Mouse (Mus musculus) kidney, postnatal 0 days (tissue): ENCODE results near the gene Papss1. TPM values are rescaled to one million over a fixed set of nuclear protein-coding genes. Genes with fewer than 3 reads are reported as not detected.

Experiments used
- ATAC-seq: fragments of 200-750 bp; cut with Nextera tagmentation; replicated peaks from 2 replicates; pipeline ENCODE4 v1.8.0; 2017; ENCODE audit warnings: low read depth, moderate number of reproducible peaks, moderate TSS enrichment, moderate library complexity; ENCODE audit not compliant: low FRiP score
- DNase-seq: peaks from one replicate; pipeline ENCODE4 v3.0.0-alpha.2; 2016; ENCODE audit warnings: low spot score
- H3K27ac ChIP-seq: fragments of 300-500 bp; sonication (generic); 2 replicates; pipeline ENCODE4 v1.5.1; 2014; ENCODE audit warnings: mild to moderate bottlenecking
- H3K27me3 ChIP-seq: fragments of 300-500 bp; sonication (generic); 2 replicates; pipeline ENCODE4 v1.6.1; 2014; ENCODE audit warnings: low read length, mixed read lengths; ENCODE audit not compliant: insufficient read depth
- H3K36me3 ChIP-seq: fragments of 300-500 bp; sonication (generic); 2 replicates; pipeline ENCODE4 v1.6.1; 2014; ENCODE audit warnings: low read length, mixed read lengths; ENCODE audit not compliant: insufficient read depth
- H3K4me1 ChIP-seq: fragments of 300-500 bp; sonication (generic); replicated peaks from 2 replicates; pipeline ENCODE4 v1.6.1; 2014; ENCODE audit warnings: antibody characterized with exemption, low read length, mixed read lengths; ENCODE audit not compliant: insufficient read depth
- H3K4me2 ChIP-seq: fragments of 300-500 bp; sonication (generic); 2 replicates; pipeline ENCODE4 v1.6.1; 2014; ENCODE audit warnings: mild to moderate bottlenecking, low read length, moderate library complexity, mixed read lengths
- H3K4me3 ChIP-seq: fragments of 300-500 bp; sonication (generic); replicated peaks from 2 replicates; pipeline ENCODE4 v1.5.1; 2014; ENCODE audit warnings: low read depth, low read length
- H3K9ac ChIP-seq: fragments of 300-500 bp; sonication (generic); 2 replicates; pipeline ENCODE4 v1.6.1; 2014; ENCODE audit warnings: low read depth, low read length
- H3K9me3 ChIP-seq: fragments of 300-500 bp; sonication (generic); replicated peaks from 2 replicates; pipeline ENCODE4 v1.6.1; 2016; ENCODE audit warnings: low read length, inconsistent platforms, mixed read lengths
- CTCF ChIP-seq: IDR thresholded peaks from 2 replicates; pipeline ENCODE4 v1.5.1; 2016; ENCODE audit warnings: antibody characterized with exemption, low read depth, mild to moderate bottlenecking, moderate library complexity
- WGBS: fragments of 180-500 bp; shearing (Covaris S2); extraction: QIAGEN DNeasy Blood & Tissue Kit; methylation state at CpG from one replicate; pipeline ENCODE4 v1.1.7; 2014; 5-methylcytosine and 5-hydroxymethylcytosine counted together
- polyA plus RNA-seq: library from polyadenylated mRNA; unstranded; fragments of >200 nt; fragmentation: Nextera tagmentation; extraction: Ambion mirVana; gene quantifications from 2 replicates; pipeline ENCODE4 v1.2.1, GENCODE M21; 2015

Papss1 gene
- polyA plus RNA-seq, 1 experiment from 2014 or later = 116 TPM

- no peaks in the 10 kb centered on the region for H3K4me1 ChIP-seq
- ATAC-seq (no peak), DNase-seq (no peak)
- no peaks in the 10 kb centered on the region for H3K27me3 ChIP-seq
- H3K9me3 ChIP-seq = no peaks in the 10 kb centered on the region
- no peak overlapping the region for H3K4me3 ChIP-seq
- H3K9ac ChIP-seq = no peak overlapping the region
- WGBS = 77% methylated on average over 1 of the region's 1 CpGs
- TF ChIP-seq CTCF = no peak
- H3K36me3 ChIP-seq = no peaks in the 10 kb centered on the region
- H3K27ac ChIP-seq = no peak overlapping the region
- H3K4me2 ChIP-seq = no peak overlapping the region
Measured at GRCm38 (mm10) chr3:131669910-131670309, 105.3 kb downstream of the Papss1 start.

GRCm38 (mm10) chr3:131686106-131686505 lies 121.5 kb downstream of the Papss1 start:
- Histone ChIP-seq H3K4me3 (no peak overlapping the region), H3K27ac (no peak overlapping the region), H3K36me3 (no peaks in the 10 kb centered on the region), H3K4me2 (no peak overlapping the region), H3K9ac (no peak overlapping the region), H3K9me3 (no peaks in the 10 kb centered on the region), H3K4me1 (no peaks in the 10 kb centered on the region), H3K27me3 (no peaks in the 10 kb centered on the region)
- ATAC-seq (no peak), DNase-seq (no peak)
- 87% methylated on average over 12 of the region's 12 CpGs for WGBS
- TF ChIP-seq CTCF = no peak

GRCm38 (mm10) chr3:131689949-131690348 lies 125.4 kb downstream of the Papss1 start:
- Histone ChIP-seq H3K4me3 (no peak overlapping the region), H3K4me2 (no peak overlapping the region), H3K4me1 (no peaks in the 10 kb centered on the region), H3K27me3 (no peaks in the 10 kb centered on the region), H3K27ac (no peak overlapping the region), H3K36me3 (no peaks in the 10 kb centered on the region), H3K9me3 (no peaks in the 10 kb centered on the region), H3K9ac (no peak overlapping the region)
- 92% methylated on average over 11 of the region's 11 CpGs for WGBS
- TF ChIP-seq CTCF = no peak
- DNase-seq = no peak
- ATAC-seq = no peak

GRCm38 (mm10) chr3:131690543-131690942 lies 126.0 kb downstream of the Papss1 start:
- Histone ChIP-seq H3K9me3 (no peaks in the 10 kb centered on the region), H3K4me2 (no peak overlapping the region), H3K36me3 (no peaks in the 10 kb centered on the region), H3K4me1 (no peaks in the 10 kb centered on the region), H3K4me3 (no peak overlapping the region), H3K9ac (no peak overlapping the region), H3K27me3 (no peaks in the 10 kb centered on the region), H3K27ac (no peak overlapping the region)
- ATAC-seq (no peak), DNase-seq (no peak)
- WGBS = 90% methylated on average over 7 of the region's 7 CpGs
- no peak for TF ChIP-seq CTCF

GRCm38 (mm10) chr3:131691202-131691601 lies 126.6 kb downstream of the Papss1 start:
- H3K4me3 ChIP-seq = no peak overlapping the region
- H3K9ac ChIP-seq = no peak overlapping the region
- 67% methylated on average over 3 of the region's 3 CpGs for WGBS
- ATAC-seq (no peak), DNase-seq (no peak)
- no peaks in the 10 kb centered on the region for H3K36me3 ChIP-seq
- no peak overlapping the region for H3K27ac ChIP-seq
- no peaks in the 10 kb centered on the region for H3K27me3 ChIP-seq
- H3K9me3 ChIP-seq = no peaks in the 10 kb centered on the region
- TF ChIP-seq CTCF = no peak
- H3K4me2 ChIP-seq = no peak overlapping the region
- H3K4me1 ChIP-seq = no peaks in the 10 kb centered on the region

Other genes starting within 250 kb of the Papss1 start
- 24.2 and 25.4 TPM in 2 replicates for gene Sgms2, start 73.4 kb upstream of the Papss1 start, polyA plus RNA-seq